Mouse (Mus musculus): Measurements from ENCODE around the gene Mdm2.
"Not testable (repeated sequence)": the region's sequence is repeated elsewhere in the genome, so short reads cannot be mapped to it uniquely, and the experiment has no call there.

Mdm2 gene

GRCm38 (mm10) chr10:117713466-117713865 is 2.9 kb upstream of the Mdm2 start:
- no peak for DNase-seq (ENCODE audit: low read depth, low spot score)

GRCm38 (mm10) chr10:117712871-117713270 is 2.3 kb upstream of the Mdm2 start:
- no peak for DNase-seq (ENCODE audit: low read depth, low spot score)

GRCm38 (mm10) chr10:117712191-117712754 is 1.7 kb upstream of the Mdm2 start:
- peak; percentile 48 for DNase-seq (ENCODE audit: low read depth, low spot score)

- no peak for DNase-seq (ENCODE audit: low read depth, low spot score)
Observed at GRCm38 (mm10) chr10:117711408-117711807, 850 bp upstream of the Mdm2 start.

GRCm38 (mm10) chr10:117709930-117710603 is 491 bp downstream of the Mdm2 start:
- peak; percentile 84 for DNase-seq (ENCODE audit: low read depth, low spot score)

- DNase-seq (ENCODE audit: low read depth, low spot score): no peak
Observed at GRCm38 (mm10) chr10:117709326-117709830, 1.2 kb downstream of the Mdm2 start.

GRCm38 (mm10) chr10:117708856-117709255 is 1.7 kb downstream of the Mdm2 start:
- DNase-seq (ENCODE audit: low read depth, low spot score): no peak

GRCm38 (mm10) chr10:117708376-117708775 is 2.2 kb downstream of the Mdm2 start:
- DNase-seq (ENCODE audit: low read depth, low spot score): no peak

GRCm38 (mm10) chr10:117707114-117707838 is 3.3 kb downstream of the Mdm2 start:
- no peak for DNase-seq (ENCODE audit: low read depth, low spot score)

GRCm38 (mm10) chr10:117706440-117706839 is 4.1 kb downstream of the Mdm2 start:
- no peak for DNase-seq (ENCODE audit: low read depth, low spot score)

GRCm38 (mm10) chr10:117705806-117706205 is 4.8 kb downstream of the Mdm2 start:
- no peak for DNase-seq (ENCODE audit: low read depth, low spot score)

- no peak for DNase-seq (ENCODE audit: low read depth, low spot score)
Observed at GRCm38 (mm10) chr10:117704964-117705335, 5.6 kb downstream of the Mdm2 start.

GRCm38 (mm10) chr10:117704314-117704963 is 6.1 kb downstream of the Mdm2 start:
- not testable (repeated sequence) for DNase-seq (ENCODE audit: low read depth, low spot score)

GRCm38 (mm10) chr10:117703506-117703905 is 7.1 kb downstream of the Mdm2 start:
- DNase-seq (ENCODE audit: low read depth, low spot score): no peak

- DNase-seq (ENCODE audit: low read depth, low spot score): no peak
Observed at GRCm38 (mm10) chr10:117702024-117702833, 8.3 kb downstream of the Mdm2 start.

GRCm38 (mm10) chr10:117701034-117701829 is 9.3 kb downstream of the Mdm2 start:
- no peak for DNase-seq (ENCODE audit: low read depth, low spot score)

GRCm38 (mm10) chr10:117700450-117700849 is 10.1 kb downstream of the Mdm2 start:
- DNase-seq (ENCODE audit: low read depth, low spot score): no peak

- no peak for DNase-seq (ENCODE audit: low read depth, low spot score)
Observed at GRCm38 (mm10) chr10:117699914-117700313, 10.6 kb downstream of the Mdm2 start.

- DNase-seq (ENCODE audit: low read depth, low spot score): no peak
Observed at GRCm38 (mm10) chr10:117698313-117699138, 12.0 kb downstream of the Mdm2 start.

All from ES-CJ7 (cell line).